13 mouse cellular contexts compared by ENCODE assay signal in the genomic region with DNA sequence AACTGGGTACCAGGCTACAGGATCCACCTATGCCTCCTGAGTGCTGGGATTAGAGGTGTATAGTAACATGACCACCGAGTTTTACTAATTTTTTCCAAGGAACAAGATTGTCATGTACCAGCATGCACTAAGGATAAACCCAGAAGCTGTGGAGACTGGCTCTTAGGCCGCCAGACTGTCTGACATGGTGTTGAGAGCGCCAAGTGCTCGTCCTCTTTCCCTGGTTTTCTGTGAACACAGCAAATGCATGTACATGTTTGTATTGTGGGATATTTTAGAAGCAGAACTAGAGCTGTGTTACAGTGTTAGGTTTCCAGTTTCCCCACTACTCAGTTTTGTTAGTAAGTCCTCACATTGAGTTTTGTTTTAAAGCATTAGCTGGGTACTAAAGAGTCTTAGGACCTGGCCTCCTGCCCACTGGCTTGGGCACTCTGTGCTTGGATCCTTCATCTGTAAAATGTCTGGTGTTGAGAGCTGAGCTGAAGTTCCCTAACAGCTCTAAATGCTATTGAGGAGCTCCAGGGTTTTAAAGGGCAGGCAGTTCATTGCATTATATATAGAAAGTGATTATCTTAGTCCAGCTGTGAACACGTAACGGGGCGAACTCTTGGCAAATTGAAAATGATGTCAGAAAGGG. TPM values are rescaled to one million over a fixed set of nuclear protein-coding genes. Genes with fewer than 3 reads are reported as not detected.
A peak's percentile ranks its signal among the peaks of the same experiment; 100 is the strongest.
DNase-seq lines count a peak whose midpoint lies in the region; ATAC-seq and TF ChIP-seq lines count a peak whose summit lies in the region.
"Had no signal": no experiment of that assay in that cellular context is flagged by ENCODE, and none has a peak within 500 bp of the region (broad histone marks: within the 10 kb centered on the region; RNA-seq: fewer than 3 reads in every experiment).

No protein-coding gene starts in this region.

- H3K27ac ChIP-seq in forebrain, embryonic 15.5 days (replicated peaks), result peak overlapping the region; percentile 2; the same call in 1 of the 2 replicates
- no peak overlapping the region for H3K27ac ChIP-seq in forebrain, embryonic 11.5 days (ENCODE audit: low read depth, low read length)
- no peak overlapping the region; the same call in 1 of the 2 replicates for H3K27ac ChIP-seq in layer of hippocampus, adult 2 months
- H3K27ac ChIP-seq in heart, embryonic 15.5 days, result peak overlapping the region; percentile 78
- H3K27ac ChIP-seq: hindbrain, embryonic 12.5 days; liver, embryonic 15.5 days; midbrain, embryonic 12.5 days; stomach, embryonic 15.5 days had no signal

- H3K9me3 ChIP-seq in forebrain, embryonic 15.5 days, result no peaks in the 10 kb centered on the region
- H3K9me3 ChIP-seq in forebrain, embryonic 11.5 days (ENCODE audit: control insufficient read depth, low read length), result no peaks in the 10 kb centered on the region
- no peaks in the 10 kb centered on the region for H3K9me3 ChIP-seq in heart, embryonic 15.5 days (replicated peaks)
- H3K9me3 ChIP-seq: hindbrain, embryonic 12.5 days; liver, embryonic 15.5 days; midbrain, embryonic 12.5 days; stomach, embryonic 15.5 days had no signal

- no peaks in the 10 kb centered on the region for H3K36me3 ChIP-seq in forebrain, embryonic 15.5 days
- H3K36me3 ChIP-seq in forebrain, embryonic 11.5 days (ENCODE audit: control insufficient read depth, insufficient read depth, low read length), result no peaks in the 10 kb centered on the region
- H3K36me3 ChIP-seq in heart, embryonic 15.5 days, result no peaks in the 10 kb centered on the region
- H3K36me3 ChIP-seq: hindbrain, embryonic 12.5 days; liver, embryonic 15.5 days; midbrain, embryonic 12.5 days; stomach, embryonic 15.5 days had no signal

- peaks cover 20% of the 10 kb centered on the region for H3K4me1 ChIP-seq in forebrain, embryonic 15.5 days
- H3K4me1 ChIP-seq in forebrain, embryonic 11.5 days (replicated peaks; ENCODE audit: control insufficient read depth, insufficient read depth, low read length), result no peaks in the 10 kb centered on the region
- H3K4me1 ChIP-seq in heart, embryonic 15.5 days (replicated peaks), result peaks cover 65% of the 10 kb centered on the region

- no peak for TF ChIP-seq CTCF in layer of hippocampus, adult 2 months (conservative IDR thresholded peaks at IDR 0.05)
- no peak for TF ChIP-seq CTCF in brain, embryonic 14.5 days (IDR thresholded peaks at IDR 0.05; ENCODE audit: borderline replicate concordance, extremely low read depth, insufficient read depth, insufficient read length)

- no peak for TF ChIP-seq POLR2A in brain, embryonic 14.5 days (IDR thresholded peaks at IDR 0.05; ENCODE audit: borderline replicate concordance, extremely low read depth, insufficient read depth, insufficient read length, poor library complexity, severe bottlenecking)

- H3K27me3 ChIP-seq in forebrain, embryonic 15.5 days, result no peaks in the 10 kb centered on the region
- H3K27me3 ChIP-seq in forebrain, embryonic 11.5 days (ENCODE audit: control insufficient read depth, insufficient read depth, low read length), result no peaks in the 10 kb centered on the region
- no peaks in the 10 kb centered on the region for H3K27me3 ChIP-seq in heart, embryonic 15.5 days
- H3K27me3 ChIP-seq: hindbrain, embryonic 12.5 days; liver, embryonic 15.5 days; midbrain, embryonic 12.5 days; stomach, embryonic 15.5 days had no signal

- 64% methylated on average over 7 of the region's 7 CpGs for WGBS in forebrain, embryonic 15.5 days
- 82% methylated on average over 7 of the region's 7 CpGs for WGBS in forebrain, embryonic 11.5 days
- WGBS in heart, embryonic 15.5 days, result 34% methylated on average over 7 of the region's 7 CpGs

- ATAC-seq in forebrain, embryonic 15.5 days (replicated peaks), result peak; percentile 29; the same call in 1 of the 2 replicates
- no peak for ATAC-seq in forebrain, embryonic 11.5 days (replicated peaks; ENCODE audit: low FRiP score)
- peak; percentile 69 for ATAC-seq in heart, embryonic 15.5 days (replicated peaks; ENCODE audit: insufficient number of reproducible peaks, insufficient read depth, low FRiP score, low read depth)

- H3K4me3 ChIP-seq in forebrain, embryonic 15.5 days, result no peak overlapping the region
- no peak overlapping the region for H3K4me3 ChIP-seq in forebrain, embryonic 11.5 days (ENCODE audit: low read depth, low read length)
- no peak overlapping the region for H3K4me3 ChIP-seq in layer of hippocampus, adult 2 months
- no peak overlapping the region for H3K4me3 ChIP-seq in heart, embryonic 15.5 days
- H3K4me3 ChIP-seq: hindbrain, embryonic 12.5 days; liver, embryonic 15.5 days; midbrain, embryonic 12.5 days; stomach, embryonic 15.5 days had no signal

- no peak overlapping the region for H3K4me2 ChIP-seq in forebrain, embryonic 15.5 days (replicated peaks)
- H3K4me2 ChIP-seq in forebrain, embryonic 11.5 days (ENCODE audit: low read depth, low read length, severe bottlenecking), result no peak overlapping the region
- peak overlapping the region; percentile 35 for H3K4me2 ChIP-seq in heart, embryonic 15.5 days
- H3K4me2 ChIP-seq: hindbrain, embryonic 12.5 days; liver, embryonic 15.5 days; midbrain, embryonic 12.5 days; stomach, embryonic 15.5 days had no signal

- no peak overlapping the region for H3K9ac ChIP-seq in forebrain, embryonic 15.5 days (replicated peaks)
- no peak overlapping the region for H3K9ac ChIP-seq in forebrain, embryonic 11.5 days (ENCODE audit: low read length)
- no peak overlapping the region for H3K9ac ChIP-seq in heart, embryonic 15.5 days
- H3K9ac ChIP-seq: hindbrain, embryonic 12.5 days; liver, embryonic 15.5 days; midbrain, embryonic 12.5 days; stomach, embryonic 15.5 days had no signal

- DNase-seq in forebrain, embryonic 11.5 days (ENCODE audit: low spot score), result no peak
- DNase-seq in layer of hippocampus, postnatal 10 days (ENCODE audit: low spot score in 2 of 2), result peak; percentile 30 to 42
- no peak for DNase-seq in layer of hippocampus, adult 2 months (ENCODE audit: low spot score in 2 of 2)
- DNase-seq in brain, embryonic 14.5 days (ENCODE audit: low read depth), result peak; percentile 54
- no peak for DNase-seq in thymus, postnatal 10 days (ENCODE audit: low spot score in 2 of 2)
- no peak for DNase-seq in retina, postnatal 1 day
- DNase-seq: layer of hippocampus, adult 9-11 months had no signal

RNA-seq across cellular contexts. Expression of a gene that starts 19.2 kb away (rescaled TPM):
- polyA plus RNA-seq in forebrain, embryonic 15.5 days (2015; fragmentation: Nextera tagmentation; extraction: Ambion mirVana), result 23.1 and 23.8 TPM in 2 replicates
- polyA plus RNA-seq in forebrain, embryonic 11.5 days (2014; fragmentation: Nextera tagmentation; extraction: Ambion mirVana), result 11.9 and 14.4 TPM in 2 replicates
- 10 to 100 TPM; 59.7 to 62.5 TPM for total RNA-seq in layer of hippocampus, postnatal 10 days (2021)
- total RNA-seq in layer of hippocampus, adult 2 months (2021), result 10 to 100 TPM; 60.8 to 60.9 TPM
- 21.0 and 24.2 TPM in 2 replicates for polyA plus RNA-seq in brain, embryonic 14.5 days (2012; rRNA removed)
- polyA plus RNA-seq in heart, embryonic 15.5 days (2015; fragmentation: Nextera tagmentation; extraction: Ambion mirVana), result 26.9 and 32.8 TPM in 2 replicates

Comparison
In these comparisons a context has a peak if more than half of its experiments do, and no peak if none do; other contexts are left out.
1. H3K27ac ChIP-seq: peak in forebrain, embryonic 15.5 days (single experiment) and heart, embryonic 15.5 days (single experiment); none in forebrain, embryonic 11.5 days (single experiment) and layer of hippocampus, adult 2 months (single experiment).
2. DNase-seq: peak in layer of hippocampus, postnatal 10 days (2 of 2) and brain, embryonic 14.5 days (single experiment); none in forebrain, embryonic 11.5 days (single experiment), layer of hippocampus, adult 2 months (0 of 2), thymus, postnatal 10 days (0 of 2) and retina, postnatal 1 day (single experiment).